Mouse (Mus musculus) layer of hippocampus, postnatal 36 days (tissue): Measurements from ENCODE around the gene Ube2o. TPM values are rescaled to one million over a fixed set of nuclear protein-coding genes. Genes with fewer than 3 reads are reported as not detected.

Experiments
- DNase-seq, 2 experiments: peaks; one replicate each; pipeline ENCODE4 v3.0.0; 2022
- total RNA-seq, 2 experiments: library from RNA; stranded (reverse); gene quantifications; 2 replicates each; pipeline ENCODE4 v1.2.3; 2021

Ube2o gene
- total RNA-seq: 10 to 100 TPM; 91.3 to 98.8 TPM

DNA sequence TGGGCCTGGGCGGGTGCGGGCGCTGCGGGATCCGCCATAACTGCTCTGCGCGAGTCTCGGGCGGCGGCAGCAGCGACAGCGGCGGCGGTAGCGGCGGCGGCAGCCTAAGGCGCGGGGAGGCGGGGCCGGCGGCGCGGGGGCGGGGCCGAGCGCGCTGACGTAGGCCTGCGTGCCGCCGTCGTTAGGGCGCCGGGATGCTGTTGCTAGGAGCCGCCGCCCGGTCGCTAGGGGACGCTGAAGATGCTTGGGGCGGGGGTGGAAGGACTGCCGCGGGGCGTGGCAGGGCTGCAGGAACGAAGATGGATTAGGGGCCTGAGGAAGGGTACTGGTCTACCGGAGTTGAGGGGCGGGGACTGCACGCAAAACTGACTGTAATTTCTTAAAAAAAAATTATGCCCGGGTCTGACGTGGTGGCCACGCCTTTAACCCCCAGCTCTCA lies at the start of gene Ube2o:
Gene Ube2o, minus strand, starts transcription at position 72 of the 439 bp plus-strand sequence.
- DNase-seq: peak; percentile 82 to 87

DNA sequence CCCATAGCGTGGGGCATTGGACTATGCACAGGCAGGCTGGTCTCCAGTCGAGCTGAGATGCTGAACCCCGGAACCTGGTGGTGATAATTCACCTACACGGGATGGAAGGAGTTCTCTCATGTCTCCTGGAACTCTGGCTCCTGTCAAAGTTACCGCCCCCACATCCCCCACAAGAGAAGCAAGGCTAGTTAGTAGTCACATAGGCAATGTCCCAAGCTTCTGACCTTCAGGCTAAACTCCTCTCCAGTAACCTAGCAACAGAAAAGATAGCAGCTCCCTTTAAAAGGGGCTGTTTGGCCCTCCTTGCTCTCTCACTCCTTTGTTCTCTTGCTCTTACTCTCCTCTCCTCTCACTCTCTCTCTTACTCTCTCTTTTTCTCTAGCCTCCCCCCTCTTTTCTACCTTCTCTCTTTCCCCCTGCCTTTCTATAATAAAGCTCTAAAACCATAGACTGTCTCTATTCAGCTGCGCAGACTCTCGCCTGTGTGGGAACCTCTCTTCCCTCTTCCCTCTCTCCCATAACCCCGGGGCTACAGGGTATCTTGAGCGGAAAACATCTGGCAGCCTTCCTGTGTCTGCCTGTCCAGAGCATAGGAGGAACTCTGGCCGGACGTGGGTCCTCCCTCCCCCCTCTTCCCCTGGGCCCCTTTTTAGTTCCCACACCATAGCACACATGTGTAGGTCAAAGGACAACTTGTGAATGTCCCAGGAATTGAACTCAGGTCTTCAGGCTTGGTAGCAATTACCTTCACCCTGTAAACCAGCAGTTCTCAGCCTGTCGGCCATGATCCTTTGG lies 49.1 kb upstream of the Ube2o start:
- DNase-seq: no peak

DNA sequence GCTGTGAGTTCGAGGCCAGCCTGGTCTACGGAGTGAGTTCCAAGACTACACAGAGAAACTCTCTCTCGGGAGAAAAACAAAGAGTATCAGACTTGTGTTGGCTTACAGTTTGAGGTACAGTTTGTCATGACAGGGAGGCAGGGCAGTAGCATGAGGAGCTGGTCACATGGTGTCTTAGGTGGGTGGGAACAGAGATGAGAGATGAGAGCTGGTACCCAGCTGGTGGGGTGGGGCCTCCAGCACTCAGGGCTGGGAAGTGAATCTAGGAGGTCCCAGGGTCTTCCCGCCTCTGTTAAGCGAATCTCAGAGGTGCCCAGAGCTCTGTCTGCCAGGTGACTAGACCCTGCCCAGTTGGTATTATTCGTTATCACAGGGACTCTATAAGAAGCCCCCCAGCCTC lies 48.2 kb upstream of the Ube2o start:
- DNase-seq: no peak

DNA sequence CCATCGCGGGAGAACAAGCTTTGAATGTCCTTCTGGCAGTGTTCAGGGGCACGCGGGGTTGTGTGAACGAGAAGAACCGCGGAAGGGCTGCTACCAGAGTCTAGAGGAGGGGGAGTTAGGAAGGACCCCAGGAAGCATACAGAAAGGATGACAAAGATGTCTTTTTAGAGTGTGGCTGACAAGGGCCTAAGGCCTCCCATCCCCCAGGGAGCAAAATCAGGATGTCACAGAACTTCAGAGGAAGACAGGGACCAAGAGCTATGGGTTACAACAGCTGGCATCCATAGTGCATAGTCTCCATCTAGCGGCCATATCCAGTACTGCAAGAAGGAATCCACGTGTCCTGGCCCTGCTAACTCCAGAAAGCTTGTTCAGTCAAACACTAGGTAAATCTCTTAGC lies 47.5 kb upstream of the Ube2o start:
- DNase-seq: peak; percentile 80 to 86

DNA sequence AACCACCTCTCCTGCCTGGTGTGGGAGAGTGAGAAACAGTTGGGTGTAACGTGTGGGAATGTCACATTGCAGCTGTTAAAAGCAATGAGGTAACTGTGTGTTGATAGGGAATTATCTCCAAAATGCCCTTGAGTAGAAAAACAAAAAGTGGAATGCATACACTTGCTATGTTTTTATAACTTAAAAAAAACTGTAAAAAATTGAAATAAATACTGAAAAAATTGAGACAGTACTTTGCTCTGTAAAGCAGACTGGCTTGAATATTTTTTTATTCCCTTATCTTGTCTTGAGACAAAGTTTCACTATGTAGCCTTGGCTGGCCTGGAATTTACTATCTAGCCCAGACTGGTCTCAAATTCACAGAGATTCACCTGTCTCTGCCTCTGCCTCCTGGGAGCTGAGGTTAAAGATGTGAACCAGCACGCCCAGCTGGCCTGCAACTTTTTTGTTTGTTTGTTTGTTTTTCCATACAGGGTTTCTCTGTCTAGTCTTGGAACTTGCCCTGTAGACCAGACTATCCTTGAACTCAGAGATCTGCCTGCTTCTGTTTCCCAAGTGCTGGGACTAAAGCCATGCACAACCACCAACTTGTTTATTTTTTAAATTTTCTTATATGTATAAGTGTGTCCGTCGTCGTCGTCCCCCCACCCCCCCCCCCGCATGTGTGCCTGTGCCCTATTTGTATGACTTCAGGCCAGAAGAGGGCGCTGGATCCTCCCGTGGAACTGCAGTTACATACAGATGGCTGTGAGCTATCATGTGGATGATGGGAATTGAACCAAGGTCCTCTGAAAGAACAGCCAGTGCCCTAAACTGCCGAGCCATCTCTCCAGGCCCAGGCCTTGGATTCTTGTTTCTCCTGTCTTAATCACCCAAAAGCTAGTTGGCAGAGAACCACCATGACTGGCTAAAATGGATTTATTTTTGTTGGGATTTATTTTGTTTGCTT lies 46.1 kb upstream of the Ube2o start:
- no peak for DNase-seq

DNA sequence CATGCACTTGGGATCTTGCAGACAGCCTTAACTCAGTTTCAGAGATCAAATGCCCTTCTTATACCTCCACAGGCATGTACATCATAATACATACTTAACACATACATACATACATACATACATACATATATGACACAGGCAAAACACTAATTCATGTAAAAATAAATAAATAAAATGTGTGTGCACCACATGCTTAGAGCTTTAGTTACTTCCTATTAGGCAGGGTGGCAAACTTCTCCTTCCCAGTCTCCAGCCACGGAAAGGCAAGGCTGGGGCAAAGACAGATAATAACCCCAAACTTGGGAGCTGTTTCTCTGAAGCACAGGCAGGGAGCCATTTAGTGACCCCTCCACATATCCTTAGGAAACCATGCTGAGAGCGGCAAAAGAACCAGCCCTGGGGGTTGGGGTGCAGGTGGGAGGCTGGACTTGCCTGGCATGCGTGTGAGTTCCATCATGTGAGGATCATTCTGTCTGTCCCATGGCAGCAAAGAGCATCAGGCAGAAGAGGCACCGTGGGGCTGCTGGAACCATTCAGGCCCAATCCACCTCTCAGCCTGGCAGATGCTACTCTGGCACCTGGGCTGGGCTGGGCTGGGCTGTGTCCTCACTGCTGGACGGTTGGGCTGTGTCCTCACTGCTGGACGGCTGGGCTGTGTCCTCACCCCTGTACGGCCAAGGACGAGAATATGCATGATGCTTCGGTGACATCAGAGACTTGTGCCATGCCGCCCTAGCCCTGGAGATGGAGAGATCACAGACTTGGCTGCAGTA lies 45.2 kb upstream of the Ube2o start, which contains the start of gene Rhbdf2:
Gene Rhbdf2, minus strand, starts transcription at position 721 of the 773 bp plus-strand sequence.
- no peak for DNase-seq

DNA sequence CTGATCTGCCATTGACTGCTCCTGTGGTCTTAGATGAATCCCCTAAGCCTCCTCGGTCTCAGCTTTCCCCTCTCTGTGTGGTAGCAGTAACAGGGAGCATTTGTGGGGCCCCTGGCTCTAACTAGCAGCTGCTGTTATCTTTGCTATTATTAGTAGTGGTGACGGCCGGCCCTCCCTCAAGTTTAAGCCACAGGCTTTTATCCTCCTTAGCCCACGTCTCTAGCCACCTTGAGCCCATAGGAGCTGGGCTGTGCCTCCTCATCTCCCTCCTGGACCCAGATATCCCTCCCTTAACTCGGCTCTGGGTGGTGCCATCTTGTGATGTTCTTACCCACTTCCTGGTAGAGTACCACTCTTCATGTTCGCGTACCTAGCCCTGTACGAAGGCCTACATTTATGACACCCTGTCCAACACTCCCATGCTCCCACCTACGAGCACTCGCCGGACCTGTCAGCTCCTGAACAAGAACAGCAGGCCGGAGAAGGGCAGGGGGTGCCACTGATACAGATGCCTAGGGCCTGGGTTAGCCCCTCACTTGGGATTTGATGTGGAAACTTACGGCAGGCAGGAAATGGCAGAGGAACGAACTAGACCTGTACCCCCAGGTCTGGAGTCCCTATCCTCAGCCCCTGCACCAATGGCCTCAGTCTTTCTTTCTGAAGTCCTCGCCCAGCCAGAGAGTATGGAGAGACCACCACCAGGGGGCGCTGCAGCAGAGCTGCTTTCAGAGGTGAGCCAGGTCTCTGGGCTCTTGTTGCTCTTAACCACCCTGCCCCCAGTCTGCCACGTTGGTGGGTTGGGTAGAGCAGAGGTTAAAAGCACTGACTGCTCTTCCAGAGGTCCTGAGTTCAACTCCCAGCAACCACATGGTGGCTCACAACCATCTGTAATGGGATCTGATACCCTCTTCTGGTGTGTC lies 44.1 kb upstream of the Ube2o start:
- no peak for DNase-seq

DNA sequence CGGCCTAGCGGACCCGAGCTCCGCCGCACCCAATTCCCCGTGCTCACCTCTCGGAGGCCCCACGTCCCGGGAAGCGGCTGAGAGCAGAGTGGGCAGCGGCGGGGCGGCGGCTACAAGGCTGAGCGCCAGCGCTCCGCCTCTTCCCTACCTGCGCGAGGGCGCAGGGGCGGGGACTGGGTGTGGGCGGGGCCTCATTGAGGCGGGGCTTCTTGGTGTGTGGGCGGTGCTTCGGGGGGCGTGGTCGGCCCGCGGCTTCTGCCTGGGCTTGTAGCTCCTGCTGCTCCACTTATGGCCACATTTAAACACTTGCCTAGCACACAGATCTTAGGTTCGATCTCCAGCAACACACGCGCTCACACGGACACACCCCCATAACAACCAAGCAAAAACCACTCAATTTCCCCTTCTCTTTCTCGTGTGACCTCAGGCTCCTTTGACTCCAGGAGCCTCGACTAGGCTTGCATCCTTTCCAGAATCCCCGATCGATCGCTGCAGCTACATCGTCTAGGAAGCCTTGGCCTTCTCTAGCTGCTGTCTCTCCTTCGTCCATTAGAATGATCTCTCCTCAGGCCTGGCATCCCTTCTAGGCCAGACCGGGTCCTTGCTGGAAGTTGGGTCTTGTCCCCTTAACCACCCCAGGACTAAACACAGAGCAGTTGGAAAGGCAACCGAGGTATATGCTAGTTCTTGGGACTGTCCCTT lies 43.0 kb upstream of the Ube2o start:
- no peak for DNase-seq

DNA sequence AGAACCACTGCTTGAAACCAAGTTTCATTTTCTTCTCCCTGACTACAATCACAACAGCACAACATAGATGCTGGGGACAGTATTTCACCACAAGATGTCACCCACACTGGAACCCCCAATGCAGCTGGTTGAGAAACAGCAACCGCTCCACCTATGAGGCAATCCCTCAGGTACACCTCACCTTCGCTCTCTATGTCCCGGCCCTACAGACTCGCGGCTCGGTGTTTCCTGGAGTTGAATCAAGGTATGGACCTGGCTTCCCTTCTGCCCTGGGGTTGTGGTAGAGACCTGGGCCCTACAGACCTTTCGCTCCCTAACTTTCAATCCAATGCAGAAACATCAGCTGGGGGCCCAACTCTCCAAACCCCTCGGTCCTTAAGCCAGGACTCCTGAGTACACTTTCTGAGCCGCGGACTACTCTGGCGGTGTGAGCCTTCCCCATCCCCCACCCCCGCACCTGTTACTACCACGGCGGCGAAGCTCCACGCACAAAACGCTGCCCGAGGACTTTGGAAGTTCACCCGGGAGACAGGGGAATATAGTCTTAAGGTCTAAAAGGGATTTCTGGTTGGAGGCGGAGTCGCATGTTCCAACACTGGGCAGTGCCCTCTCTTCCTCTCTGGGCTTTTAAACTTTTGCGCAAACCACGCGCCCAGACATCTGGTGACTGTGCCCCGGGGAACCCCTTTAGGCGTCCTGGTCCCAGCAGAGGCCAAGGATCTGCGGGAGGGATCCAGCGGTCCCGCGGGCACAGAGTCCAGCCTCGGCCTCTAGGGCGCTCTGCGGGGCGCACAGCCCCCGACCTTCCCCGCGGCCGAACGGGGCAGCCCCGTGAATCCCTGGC lies 42.3 kb upstream of the Ube2o start:
- no peak for DNase-seq

DNA sequence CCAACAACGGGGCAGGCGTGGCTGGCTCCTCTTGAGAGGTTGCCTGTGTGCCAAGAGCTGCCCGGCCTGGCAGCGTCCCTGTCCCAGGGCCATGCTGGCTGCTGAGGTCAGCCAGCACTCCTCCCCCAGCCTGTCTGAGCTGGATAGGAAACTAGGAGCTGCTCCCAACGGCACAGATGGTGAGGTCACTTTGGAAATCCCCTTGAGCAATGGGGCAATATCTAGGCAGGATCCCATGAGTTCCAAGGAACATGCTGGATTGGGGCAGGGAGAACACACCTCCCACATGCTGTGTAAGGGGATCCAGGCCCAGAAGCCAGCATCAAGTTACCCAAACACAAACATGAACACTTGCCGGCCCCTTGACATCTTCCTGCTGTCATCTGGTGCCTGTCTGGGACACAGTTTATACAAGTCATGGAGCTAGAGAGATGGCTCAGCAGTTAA lies 40.0 kb upstream of the Ube2o start:
- peak; percentile 44 for DNase-seq

DNA sequence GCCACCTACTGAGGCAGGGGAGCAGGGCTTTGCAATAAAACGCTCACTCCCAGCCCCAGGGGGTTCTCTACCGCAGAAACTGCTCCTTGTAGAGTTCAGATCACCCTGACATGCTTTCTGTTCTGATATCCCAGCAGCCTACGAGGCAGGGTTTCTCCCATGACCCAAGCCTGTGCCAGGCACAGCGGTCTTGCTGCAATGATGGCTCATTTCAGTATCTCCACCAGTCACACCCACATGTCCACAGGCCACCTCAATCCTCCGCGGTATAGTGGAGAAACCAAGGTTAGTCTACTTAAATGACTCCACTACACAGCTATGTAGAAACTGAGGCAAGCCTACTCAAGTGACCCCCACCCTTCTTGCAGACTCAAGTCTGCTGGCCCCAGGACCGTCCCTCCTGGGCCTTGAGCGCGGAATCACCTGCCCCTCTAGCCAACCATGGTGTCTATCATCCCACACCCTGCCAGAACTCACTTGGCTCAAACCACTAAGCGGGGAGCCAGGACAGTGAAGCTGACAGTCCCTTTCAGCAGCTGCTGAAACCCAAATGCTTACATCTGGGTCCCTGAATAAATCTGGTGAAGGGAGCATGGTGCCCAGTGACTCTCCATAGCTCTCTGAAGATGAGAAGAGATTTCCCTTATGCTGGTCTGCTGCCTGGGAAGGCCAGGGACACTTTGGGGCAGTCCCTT lies 39.5 kb upstream of the Ube2o start:
- no peak for DNase-seq

DNA sequence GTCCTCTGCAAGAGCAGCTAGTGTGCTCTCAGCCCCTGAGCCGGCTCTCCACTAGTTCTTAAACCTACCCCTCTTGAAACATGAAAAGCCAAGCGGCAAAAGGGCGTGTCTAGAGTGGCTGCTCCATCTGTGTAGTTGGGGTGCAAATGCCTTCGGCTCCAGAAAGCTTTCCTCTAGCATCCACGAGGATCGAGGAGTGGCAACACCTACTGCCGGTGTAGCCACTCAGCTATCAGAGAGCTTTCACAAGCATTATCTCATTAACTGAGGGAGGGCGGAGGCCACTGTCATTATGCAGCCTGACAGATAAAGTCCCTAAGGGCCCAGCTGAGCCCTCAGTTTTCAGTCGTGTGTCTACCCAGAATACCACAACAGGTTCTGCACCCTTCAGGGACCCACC lies 38.8 kb upstream of the Ube2o start:
- no peak for DNase-seq

DNA sequence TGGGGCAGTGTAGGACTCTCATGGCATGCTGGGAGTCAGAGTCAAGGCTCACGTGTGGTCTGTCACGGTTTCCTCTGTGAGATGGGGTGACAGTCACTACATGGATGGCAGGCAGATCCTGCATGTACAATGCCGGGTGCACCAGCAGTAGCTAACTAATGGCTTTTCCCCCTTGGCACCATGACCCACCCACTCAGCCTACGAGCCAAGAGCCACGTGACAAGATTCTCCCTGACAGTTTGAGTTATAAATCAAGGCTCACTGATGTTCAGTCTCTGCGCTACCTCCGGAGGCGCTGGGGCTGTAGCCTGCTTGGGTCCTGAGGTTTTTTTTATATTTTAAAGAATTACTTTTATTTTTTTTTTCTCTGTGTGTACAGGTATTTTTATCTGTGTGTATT lies 38.3 kb upstream of the Ube2o start:
- no peak for DNase-seq

DNA sequence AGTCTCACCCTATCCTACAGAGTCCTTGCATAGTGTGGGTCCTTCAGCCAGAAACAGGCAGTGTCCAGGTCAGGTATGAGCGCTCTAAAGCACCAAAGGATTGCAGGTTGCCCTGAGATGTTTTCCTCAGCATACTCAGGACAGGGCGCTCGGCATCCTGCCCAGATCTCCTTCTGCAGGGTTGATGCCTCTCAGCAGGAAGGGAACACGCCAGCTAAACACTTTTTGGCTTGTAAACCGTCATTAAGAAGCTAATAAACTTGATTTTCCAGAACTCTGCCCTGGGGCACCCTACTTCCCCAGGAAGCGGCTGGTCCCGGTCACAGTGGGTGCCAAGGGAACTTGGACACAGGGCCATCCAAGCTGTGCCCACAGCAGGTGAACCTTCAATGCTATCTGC lies 37.9 kb upstream of the Ube2o start:
- DNase-seq: no peak

DNA sequence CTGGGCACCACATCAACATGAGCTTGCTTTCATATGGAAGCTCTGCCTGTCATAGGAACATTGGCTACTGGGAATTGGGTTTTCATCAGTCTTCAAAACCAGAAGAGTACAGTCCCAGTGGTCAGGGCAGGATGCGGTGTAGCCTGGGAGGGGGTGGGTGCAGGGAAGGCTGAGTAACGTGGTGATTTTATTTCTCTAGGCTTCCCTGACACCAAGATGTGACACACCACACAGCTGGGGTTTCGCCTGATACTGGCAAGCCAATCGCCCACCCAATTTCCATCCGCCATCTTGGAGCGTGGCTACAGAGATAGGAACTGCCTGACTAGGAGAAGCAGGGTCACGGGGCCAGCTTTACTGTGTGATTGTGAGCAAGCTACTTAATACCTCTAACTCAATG lies 37.4 kb upstream of the Ube2o start:
- DNase-seq: no peak

DNA sequence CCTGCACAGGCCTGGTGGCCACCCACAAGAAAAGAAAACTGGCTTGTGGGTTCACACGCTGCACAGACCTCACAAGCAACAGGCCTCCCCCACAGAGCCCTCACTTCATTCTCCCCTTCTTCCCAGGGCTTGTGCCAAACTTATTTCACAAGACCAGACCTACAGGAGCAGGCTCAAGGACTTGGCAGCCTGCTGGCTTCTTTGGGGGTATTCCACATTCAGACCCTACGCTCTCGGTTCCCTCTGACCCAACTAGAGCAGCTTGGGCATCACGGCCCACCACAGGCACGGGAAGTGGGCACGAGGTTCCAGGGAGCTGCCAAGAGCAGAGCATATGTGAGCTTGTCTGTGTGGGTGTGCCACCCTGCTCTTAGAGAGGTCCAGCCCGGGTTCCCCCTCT lies 36.4 kb upstream of the Ube2o start:
- no peak for DNase-seq

DNA sequence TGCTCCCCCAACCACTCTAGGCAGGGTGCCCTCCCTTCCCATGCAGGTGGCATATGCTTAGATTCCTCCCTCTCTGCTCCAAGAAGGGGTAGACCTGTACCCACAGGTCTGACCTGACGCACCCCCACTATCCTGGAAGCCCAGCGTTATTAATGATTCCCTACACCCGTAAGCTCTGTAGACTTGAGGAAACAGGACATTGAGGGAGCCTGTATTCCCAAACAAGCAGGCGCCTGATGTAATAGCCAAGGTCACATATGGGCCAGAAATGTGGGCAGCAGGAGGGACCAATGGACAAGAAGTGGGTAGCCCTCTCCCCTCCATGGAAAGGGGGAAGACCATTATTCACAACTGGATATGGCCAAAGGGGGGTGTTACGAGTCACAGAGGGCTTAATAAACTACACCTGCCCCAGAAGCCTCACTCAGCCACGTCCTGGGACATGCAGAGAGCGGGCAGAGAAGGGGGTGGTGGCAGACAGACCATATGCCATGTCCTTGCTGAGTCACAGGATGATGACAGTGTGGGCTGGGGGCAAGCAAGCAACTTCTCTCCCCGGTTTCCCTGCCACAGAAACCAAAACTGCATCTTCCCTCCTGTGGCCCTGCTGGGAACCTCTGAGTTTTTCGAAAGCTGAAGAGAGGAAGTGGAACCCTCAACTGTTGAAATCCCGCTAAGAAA lies 35.3 kb upstream of the Ube2o start:
- DNase-seq: no peak

DNA sequence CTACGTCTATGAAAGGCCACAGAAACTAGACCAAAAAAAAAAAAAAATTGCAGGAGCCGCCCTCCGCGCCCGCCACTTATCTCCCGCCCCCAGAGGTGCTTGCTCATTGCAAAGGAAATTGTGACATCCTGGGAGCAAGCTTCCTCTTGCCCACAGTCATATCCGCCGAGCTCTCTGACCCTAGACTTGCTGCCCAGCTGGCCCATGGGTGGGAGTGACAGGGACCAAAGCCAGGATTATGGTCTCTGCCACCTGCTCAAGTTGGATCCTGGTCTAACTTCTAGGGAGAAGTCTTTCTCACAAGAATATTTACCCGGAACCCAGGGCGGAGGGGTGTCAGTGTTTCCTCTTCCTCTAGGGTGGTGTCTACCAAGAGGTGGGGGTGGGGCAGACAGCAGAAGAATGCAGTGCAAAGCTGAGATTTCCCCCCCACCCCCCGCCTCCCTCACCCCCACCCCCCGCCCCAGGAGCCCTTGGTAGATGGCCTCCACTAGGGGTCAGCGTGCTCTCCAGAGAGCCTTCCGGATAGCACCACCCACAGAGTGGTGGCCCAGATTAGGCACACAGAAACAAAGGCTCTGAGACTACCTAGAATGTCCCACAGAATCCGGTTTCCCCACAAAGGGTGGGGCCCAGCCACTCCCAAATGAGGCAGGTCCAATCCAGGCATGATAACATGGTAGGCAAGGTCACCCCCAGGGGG lies 34.6 kb upstream of the Ube2o start:
- DNase-seq: no peak
